Mouse (Mus musculus): ENCODE measurements at regions not wholly inside any gene's neighbourhood (a gene's known extent, or its start where the extent isn't known, plus 50 kb on each side); places are given as distances from the start of the nearest gene placed in this dataset.

DNA sequence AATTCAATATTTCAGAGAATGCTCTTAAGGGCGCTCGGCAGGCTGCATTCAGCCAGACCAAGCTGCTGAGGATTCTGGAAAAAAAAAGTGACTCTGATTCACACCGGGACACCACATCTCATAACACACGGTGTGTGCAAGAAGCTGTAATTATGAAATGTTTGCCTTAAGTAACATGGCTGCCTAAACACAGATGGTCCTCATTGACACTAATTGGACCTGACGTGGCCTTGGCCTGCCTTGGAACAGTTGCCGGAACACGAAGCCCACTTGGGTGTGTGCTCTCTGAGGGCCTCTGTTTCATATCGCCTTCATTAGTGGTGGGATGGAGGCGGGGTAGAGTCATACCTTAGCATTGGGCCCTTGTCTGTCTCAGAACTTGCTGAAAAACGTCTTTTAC is 236.2 kb upstream of the Msx2 start:
- no peak for DNase-seq (ENCODE audit: low spot score in 2 of 2)

DNA sequence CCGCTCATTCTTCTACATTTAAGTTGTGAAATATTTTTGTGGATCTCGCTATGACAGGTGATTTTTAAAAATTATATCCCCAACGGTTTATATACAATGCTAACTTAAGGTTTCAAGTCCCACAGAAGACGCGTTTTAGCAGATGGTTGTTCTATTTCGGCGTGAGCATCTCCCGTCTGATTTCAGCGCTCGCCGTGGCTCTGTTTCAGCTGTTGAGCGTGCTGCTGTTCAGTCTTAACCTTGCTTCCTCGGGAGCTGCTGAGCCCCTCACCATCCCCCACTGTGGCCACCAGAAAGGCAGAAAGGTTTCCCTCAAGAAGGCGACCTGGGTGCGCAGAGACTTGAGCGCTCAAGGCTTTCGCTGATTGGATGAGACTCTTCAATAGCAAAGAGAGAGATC is 234.7 kb upstream of the Msx2 start:
- DNase-seq (ENCODE audit: low spot score in 2 of 2): no peak

DNA sequence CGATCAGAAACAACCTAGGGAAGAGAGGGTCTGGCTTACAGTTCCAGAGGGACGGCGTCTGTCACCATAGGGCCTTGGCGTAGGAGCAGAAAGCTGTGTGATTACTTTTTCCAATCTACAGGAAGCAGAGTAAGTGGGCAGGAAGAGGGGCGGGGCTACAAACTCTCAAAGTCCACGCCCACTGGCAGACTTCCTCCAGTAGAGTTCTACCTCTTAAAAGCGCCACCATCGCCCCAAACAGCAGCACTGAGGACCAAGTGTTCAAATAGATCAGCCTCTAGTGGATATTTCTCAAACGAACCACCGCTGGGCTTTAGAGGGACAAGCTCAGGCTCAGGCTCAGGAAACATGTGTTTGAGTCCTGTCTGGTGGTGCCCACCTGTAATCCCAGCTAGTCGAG is 231.2 kb upstream of the Msx2 start:
- DNase-seq (ENCODE audit: low spot score in 2 of 2): no peak

DNA sequence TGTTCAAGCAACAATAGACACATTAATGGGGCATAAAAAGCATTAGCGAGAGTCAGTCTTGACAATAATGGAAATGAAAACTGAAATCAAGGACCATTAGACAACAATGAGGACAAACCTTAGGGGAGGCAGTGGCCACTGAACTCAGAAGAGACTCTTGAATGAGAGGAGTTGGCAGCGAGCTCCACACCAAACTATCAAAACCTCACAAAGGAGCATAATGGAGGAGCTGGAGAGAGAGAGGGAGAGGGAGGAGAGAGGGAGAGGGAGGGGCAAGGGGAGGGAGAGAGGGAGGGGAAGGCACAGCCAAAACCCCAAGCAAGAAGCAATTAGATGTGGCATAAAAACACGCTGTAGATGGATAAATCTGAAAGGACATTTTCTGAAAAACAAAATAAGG is 227.4 kb upstream of the Msx2 start:
- no peak for DNase-seq (ENCODE audit: low spot score in 2 of 2)

DNA sequence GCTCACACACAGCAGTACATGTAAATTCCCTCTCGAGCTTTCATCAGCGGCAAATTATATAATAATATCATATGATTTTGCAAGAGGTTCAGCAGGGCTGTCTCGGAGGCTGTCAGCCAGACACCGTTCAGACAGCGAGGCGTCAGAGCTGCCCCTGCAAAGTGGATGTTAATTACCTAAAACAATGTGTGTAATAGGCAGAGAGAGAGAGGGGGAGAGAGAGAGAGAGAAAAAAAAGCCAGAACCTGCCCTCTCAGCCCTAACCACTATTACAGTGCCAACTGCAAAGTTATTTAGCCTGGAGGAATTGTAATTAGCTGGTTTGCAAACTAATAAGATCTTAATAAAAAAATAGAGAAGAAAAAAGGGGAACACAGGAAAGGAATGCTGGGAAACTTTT is 225.1 kb upstream of the Msx2 start:
- DNase-seq (ENCODE audit: low spot score in 2 of 2): no peak

DNA sequence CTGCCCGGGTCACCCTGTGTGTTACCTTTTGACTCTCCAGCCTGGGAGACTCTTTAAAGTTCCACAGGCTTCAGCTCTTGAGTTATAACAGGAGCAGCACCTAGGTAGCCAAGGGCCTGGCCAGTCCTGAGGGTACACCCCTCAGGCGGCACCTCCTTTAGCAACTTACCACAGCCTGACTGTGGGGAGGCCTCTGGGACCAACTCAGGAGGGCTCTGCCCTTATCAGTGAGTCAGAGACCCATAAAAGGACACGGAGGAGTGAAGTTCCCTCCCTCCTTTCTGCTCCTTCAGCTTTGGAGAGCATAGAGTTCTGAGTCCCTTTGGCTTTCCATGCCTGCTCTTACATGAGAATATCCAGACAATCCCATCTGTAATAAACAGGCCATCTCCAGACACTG is 222.5 kb upstream of the Msx2 start:
- DNase-seq (ENCODE audit: low spot score in 2 of 2): no peak

DNA sequence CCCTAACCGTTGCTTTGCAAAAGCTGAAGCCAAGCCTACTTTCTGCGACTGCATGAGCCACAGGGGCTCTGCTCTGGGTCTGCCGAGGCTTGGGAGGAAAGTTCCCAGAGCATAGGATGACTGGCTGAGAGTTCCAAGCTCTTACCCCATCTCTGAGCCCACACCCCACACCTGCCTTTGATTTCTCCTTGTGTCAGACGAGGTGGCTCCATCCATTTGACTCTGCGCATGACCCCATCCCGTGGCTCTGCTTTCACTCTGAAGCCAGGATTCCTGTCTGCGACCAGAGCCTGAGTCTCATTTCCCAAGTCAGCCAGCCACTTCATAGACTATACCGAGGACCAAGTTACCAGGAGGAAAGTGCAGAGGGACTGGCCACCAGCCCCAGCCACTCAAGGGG is 216.1 kb upstream of the Msx2 start:
- DNase-seq (ENCODE audit: low spot score in 2 of 2): no peak

DNA sequence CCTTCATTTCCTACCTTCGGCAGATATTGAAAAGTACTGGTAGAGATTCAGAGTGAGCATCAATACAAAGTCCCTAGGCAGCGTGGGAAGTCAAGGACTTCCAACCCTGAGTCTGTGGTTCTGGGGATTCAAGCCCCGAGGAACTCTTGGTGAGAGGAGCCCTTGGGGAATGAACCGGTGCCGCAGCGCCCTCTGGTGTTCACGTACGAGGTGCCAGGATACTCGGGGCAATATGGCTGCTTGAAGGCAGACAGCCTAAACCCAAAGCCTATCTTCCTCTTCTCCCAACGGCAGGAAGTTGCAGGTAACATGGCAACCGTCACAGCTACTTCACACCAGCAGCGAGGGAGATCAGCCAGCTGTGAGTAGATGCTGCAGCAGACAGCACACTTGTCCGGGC is 215.6 kb upstream of the Msx2 start:
- peak; percentile 81 to 86 for DNase-seq (ENCODE audit: low spot score in 2 of 2)

DNA sequence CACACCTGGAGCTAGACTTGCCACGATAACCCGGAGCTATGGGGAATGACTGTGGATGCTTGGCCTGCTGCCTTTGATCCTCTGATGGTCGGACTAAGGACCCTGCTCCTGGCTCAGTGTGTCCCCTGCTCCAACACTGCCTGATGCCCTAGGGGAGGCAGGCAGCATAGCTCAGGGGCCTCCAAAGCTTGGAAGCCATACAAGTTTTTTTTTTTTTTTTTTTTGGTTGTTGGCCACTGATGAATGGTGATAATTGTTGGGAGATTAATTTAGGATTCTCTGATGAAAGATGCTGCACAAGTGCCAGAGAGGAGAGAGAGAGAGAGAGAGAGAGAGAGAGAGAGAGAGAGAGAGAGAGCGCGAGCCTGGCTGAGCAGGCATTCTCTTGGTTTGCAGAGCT is 211.6 kb upstream of the Msx2 start:
- no peak for DNase-seq (ENCODE audit: low spot score in 2 of 2)

DNA sequence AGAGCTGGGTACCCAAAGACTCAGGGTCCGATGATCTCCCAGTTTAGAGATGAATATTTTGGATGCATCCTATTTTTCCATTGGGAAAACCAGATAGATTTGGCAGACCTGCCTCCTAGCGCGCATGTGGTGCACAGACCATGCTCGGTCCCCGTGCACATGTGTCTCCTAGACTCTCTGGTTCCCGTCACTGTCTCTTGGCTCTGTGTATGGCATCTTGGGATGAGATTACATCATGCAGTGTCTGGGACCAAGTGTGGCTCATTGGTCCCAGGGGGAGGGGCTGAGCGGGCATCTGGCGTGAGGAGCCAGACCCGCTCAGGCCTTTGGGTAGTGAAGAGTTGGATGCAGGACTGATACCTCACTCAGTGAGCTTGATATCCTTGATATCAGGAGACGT is 204.3 kb upstream of the Msx2 start:
- DNase-seq (ENCODE audit: low spot score in 2 of 2): no peak

DNA sequence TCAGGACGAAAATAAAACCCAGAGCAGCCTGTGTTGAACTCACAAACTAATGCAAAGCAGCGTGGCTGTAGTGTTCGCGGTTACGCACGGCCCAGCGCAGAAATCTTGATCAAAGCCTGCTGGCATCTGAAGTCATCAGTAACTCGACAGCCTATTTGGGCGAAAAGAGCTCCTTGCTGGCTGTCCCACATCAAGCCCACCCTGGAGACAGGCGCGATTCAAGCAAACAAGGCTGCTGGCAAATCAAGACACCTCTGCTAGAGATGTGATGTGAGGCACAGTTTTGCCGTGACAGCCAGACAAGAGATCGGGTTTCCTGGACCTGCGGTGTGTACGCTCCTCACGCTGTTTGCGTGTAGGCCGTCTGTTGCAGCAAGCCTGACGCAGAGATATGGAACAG is 197.5 kb upstream of the Msx2 start:
- DNase-seq (ENCODE audit: low spot score in 2 of 2): no peak

DNA sequence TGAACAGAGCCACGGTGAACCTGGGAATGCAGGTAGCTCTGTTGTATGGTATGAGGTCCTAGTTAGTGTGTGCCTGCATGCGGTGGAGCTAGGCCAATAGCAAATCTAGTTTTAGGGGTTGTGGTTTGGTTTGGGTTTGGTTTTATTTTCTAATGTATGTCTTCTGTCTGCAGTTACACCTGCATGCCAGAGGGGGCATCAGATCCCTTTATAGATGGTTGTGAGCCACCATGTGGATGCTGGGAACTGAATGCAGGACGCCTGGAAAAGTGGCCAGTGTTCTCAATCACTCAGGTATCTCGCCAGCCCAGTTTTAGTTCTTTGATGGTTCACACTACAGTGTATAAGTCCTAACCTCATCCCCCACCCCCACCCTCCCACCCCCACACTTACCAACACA is 194.6 kb upstream of the Msx2 start:
- DNase-seq (ENCODE audit: low spot score in 2 of 2): no peak

DNA sequence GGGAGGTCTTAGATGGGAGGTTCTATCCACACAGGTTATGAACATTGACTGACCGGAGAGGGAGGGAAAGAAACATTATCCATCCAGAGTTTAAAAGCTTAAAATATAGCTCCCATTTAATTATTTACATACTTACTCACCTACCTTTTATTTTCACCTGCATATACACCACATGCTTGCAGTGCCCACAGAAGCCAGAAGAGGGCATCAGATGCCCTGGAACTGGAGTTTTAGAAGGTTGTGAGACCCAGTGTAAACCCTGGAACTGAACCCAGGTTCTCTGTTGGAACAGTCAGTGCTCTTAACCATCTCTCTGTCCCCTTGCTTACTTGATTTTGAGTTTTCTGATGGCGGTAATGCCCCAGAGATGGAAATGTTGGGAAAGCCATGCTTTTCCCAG is 192.7 kb upstream of the Msx2 start:
- no peak for DNase-seq (ENCODE audit: low spot score in 2 of 2)

DNA sequence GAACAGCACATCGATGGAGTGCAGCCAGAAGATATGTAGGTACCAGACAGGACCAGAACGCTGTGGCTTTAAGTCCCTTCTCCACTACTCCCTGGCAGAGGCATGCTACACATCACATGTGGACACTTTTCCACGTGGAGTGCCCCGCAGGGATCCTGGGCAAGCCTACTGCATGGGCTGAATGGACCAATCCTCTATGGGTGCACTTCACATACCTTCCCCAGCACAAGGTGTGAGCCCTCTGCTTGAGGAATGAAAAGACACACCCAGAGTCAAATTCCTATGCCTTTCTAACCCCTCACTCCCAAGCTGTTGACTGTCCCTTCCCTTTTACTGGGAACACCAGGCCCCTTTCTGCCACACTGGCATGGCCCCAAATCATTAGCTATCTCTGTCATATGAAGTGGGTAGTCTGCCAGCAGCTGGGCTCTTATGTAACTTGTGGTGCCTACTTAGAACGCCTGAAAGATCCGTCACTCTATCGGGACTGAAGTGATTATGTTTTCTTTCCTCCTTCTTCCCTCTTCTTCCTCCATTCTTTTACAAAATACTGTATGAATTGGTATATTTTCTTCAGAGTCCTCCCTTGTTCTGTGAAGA is 191.9 kb upstream of the Msx2 start:
- no peak for DNase-seq (ENCODE audit: low spot score in 2 of 2)

DNA sequence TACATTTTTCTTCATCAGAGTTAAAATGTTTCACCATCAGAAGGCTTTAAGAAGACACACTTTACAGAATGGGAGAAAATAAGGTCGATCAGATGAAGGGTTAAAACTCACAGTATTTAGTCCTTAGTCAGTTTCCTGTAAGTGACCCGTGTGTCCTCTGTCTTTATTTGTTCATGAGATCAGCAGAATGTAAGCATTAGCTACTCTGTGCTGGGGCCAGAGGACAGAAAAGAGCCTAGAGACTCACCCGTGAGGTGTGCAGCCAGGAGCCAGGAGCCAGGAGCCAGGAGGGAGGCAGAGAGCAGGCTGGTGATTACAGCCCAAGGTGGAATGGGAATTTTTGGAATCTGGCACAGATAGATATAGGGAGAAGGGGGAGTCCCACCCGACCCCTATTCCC is 180.0 kb upstream of the Msx2 start:
- no peak for DNase-seq (ENCODE audit: low spot score in 2 of 2)

DNA sequence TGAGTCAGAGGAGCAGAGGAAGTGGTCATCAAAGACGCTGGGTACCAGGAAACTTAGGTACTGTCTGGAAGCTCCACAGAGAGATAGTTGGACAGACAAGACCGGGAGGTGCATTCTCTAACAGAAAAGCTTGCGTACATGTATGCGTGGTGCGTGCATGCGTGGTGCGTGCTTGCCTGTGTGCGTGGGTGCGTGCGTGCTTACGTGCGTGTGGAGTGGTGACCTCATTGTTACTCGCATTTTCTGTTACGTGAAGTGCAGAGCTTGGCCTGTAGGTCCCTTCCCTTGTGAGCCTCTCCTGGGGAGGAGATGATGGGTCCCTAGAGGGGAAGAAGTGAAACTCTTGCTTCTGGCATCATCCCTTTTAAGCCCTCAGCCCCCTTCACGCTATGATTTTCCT is 175.5 kb upstream of the Msx2 start:
- no peak for DNase-seq (ENCODE audit: low spot score in 2 of 2)

DNA sequence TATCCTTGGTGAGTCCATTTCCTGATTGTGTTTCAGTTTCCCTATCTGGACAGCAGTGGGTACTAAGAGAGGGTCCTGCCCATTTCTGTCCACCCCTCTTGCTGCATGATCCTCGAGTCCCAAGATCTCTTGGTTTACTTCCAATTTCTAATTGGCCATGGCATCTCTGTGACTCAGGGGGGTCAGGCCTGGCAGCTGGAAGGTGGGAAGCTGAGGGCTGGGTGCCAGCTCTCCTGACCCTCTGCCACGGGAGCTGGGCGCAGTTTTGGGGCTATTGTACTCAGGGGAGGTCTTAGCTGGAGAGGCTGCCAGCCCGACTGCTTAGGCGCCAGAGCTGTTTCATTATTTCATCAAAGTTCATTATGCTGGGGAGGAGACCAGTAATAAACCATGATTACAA is 169.7 kb upstream of the Msx2 start:
- DNase-seq (ENCODE audit: low spot score in 2 of 2): no peak

DNA sequence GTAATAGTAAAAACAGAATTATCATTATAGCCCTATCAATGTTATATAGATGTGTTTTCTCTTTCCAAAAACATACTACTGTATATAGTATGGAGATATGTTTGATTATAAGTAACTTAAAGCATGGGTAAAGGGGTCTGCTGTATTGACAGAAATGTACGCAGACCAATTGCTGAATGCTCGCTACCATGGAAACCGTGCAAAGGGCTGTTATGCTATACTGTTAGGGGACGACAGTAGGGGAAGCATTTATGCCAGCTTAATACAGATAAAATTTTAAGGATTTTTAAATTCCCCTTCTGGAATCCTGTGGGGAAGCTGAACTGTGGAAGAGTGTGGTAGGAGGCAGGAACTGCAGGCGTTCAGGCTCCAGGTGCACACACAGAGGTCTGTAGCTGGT is 166.7 kb upstream of the Msx2 start:
- no peak for DNase-seq (ENCODE audit: low spot score in 2 of 2)

DNA sequence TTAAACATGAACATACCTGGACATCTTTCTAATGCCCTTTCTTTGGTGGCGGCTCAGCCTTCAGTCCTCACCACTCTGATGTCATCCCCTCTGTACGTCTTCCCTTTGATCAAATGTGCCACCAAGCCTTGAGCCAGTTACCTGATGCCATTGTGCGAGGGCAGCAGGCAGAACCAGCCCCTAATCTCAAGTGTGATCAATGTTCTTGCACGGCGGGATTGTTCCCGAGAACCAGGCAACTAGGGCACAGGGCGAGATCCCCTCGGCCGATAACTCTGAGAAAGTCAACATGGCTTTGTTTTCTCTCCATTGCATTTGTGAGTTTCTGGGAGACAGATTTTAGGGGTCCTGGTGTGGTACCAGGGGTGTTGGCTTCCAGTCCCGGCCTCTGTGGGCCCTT is 166.2 kb upstream of the Msx2 start:
- DNase-seq (ENCODE audit: low spot score in 2 of 2): no peak

DNA sequence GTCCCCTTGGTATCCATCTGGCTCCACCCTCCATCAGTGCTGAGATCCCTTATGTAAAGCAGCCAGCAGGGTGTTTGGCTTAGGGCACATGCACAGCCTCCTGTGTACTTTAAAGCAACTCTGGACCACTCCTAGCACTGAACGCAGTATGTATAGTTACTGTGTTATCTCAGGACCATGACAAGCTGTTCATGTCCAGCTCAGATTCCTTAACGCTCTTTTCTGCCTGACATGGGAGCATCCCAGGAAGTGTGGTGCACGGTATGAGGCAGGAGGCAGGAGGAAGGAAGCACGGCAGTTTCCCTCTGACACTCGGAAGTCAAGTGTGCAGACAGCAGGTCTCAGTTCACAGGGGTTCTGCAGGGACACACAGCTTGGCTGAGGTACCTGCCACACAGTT is 163.1 kb upstream of the Msx2 start:
- no peak for DNase-seq (ENCODE audit: low spot score in 2 of 2)

DNA sequence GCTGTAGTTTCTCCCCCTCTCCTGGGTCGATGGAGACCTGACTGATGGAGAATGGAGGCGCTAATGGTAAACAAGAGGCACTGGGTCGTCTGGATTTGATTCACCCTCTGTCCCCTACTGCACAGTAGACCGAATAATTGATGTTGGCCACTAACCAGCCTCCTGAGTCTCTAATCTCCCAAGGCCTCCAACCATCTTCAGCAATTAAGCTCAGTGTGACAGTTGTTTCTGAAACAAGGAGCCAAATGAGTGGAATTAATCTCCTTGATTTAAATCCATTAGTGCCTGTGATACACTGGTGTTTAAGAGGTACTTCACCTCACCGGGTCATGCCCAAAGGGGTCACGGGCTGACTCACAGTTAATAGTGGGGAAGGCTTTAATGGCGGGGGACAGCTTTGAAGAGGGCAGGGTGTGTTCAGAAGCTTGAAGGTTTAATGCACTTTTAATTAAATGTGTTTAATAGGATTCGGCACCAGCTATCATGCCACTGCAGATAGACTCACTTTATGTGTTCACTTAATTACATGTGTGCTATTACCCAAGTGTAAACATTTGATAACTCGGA is 161.8 kb upstream of the Msx2 start:
- no peak for DNase-seq (ENCODE audit: low spot score in 2 of 2)

DNA sequence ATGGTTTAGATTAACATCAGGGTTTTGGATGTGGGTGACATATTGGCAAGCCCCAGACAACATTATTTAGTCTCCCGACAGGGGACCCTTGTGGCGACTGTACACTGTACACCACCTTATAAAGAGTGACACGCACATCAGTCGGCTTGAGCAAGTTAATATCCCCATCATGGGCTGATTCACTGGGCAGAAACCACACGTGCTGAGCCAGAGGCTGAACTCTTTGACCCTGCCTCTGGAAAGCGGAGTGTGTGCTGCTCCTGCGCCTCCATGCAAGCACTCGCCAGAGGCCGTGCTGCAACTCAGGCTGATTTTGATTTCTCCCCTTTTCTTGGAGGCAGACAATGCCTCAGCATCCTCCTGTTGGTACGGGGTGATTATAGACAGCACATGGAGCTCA is 125.2 kb upstream of the Msx2 start:
- no peak for DNase-seq (ENCODE audit: low spot score in 2 of 2)

DNA sequence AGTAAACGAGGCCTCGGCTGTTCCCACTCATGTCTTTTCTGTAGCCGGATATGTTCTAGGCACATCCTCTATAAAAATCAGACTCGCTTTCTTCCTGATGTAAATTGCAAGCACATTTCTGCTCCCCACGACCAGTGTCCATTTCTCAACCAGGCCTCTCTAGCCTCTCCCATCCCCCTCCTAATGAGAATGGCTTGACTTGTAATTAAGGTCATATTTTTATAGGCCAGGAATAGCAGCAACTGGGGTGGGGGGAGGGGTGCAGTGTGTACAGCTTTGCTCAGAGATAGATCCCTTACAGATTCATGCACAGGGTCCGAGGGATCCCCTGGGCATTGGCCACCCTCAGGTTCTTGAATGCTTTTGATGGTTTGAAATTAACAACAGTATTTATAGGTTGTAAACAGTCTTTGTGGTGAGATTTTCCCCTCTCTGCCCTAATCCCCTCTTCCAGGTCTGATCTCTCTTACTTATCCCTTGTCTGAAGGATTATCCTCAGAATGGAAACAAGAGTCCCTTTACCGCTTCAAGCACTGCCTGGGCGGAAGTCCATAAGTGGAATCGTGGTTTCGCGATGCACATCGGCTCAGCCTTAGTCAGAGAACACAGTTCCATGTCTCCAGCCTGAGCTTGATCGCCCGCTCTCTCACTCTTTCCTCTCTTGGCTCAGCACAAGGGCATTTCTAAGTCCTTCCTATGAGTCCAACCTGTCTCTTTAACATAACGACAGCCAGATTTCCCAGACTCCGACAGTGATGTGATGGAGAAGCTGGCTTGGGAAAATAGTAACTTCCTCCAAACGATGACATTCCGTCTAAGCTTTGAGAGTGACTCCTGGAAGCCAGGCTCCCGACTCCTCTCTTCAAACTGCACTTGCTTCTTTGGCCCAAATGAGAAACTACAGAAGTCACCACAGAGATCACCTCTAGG is 124.3 kb upstream of the Msx2 start:
- no peak for DNase-seq (ENCODE audit: low spot score in 2 of 2)
